8 mouse cellular contexts compared by ENCODE assay signal in genomic region chr1:88757162-88757561, GRCm38 (mm10). TPM values are rescaled to one million over a fixed set of nuclear protein-coding genes. Genes with fewer than 3 reads are reported as not detected.
A peak's percentile ranks its signal among the peaks of the same experiment; 100 is the strongest.
DNase-seq lines count a peak whose midpoint lies in the region.

No protein-coding gene starts in this region.

- H3K36me3 ChIP-seq in heart, embryonic 10.5 days: no peaks in the 10 kb centered on the region

- no peak overlapping the region for H3K4me3 ChIP-seq in heart, embryonic 10.5 days

- no peaks in the 10 kb centered on the region; the same call in 1 of the 2 replicates for H3K9me3 ChIP-seq in heart, embryonic 10.5 days

- 0 out of 2 replicates have a peak overlapping the region, but pooled peaks have one; percentile 44 for H3K27ac ChIP-seq in heart, embryonic 10.5 days

- peaks cover 29% of the 10 kb centered on the region for H3K4me1 ChIP-seq in heart, embryonic 10.5 days

- DNase-seq in right cerebral cortex, adult 18-20 months: peak; percentile 80
- no peak for DNase-seq in right cerebral cortex, postnatal 4 days
- no peak for DNase-seq in heart, embryonic 10.5 days (ENCODE audit: low spot score)
- peak; percentile 22 to 32 for DNase-seq in layer of hippocampus, postnatal 10 days (ENCODE audit: low spot score in 2 of 2)
- DNase-seq in right cerebral cortex, postnatal 10 days (ENCODE audit: low spot score in 2 of 2): peak; percentile 78 to 82
- no peak for DNase-seq in adrenal gland, adult 8-10 months
- no peak for DNase-seq in thymus, postnatal 14 days
- DNase-seq in natural killer cell, adult 2 months (ENCODE audit: low spot score in 2 of 2): no peak

- 74% methylated on average over 7 of the region's 7 CpGs for WGBS in heart, embryonic 10.5 days

- no peaks in the 10 kb centered on the region for H3K27me3 ChIP-seq in heart, embryonic 10.5 days (ENCODE audit: insufficient read depth, poor library complexity, severe bottlenecking)

RNA-seq across cellular contexts. Expression of gene Arl4c, which starts 55.1 kb away (rescaled TPM):
- polyA plus RNA-seq in heart, embryonic 10.5 days (2016; fragmentation: Nextera tagmentation; extraction: Ambion mirVana): 9.2 and 16.0 TPM in 2 replicates
- 10 to 100 TPM; 52.3 to 52.5 TPM for total RNA-seq in layer of hippocampus, postnatal 10 days (2021)
- 10 to 100 TPM; 17.6 to 19.9 (median 18.2) TPM for total RNA-seq in adrenal gland, adult 8-10 months (2022)

Comparison
In these comparisons a context has a peak if more than half of its experiments do, and no peak if none do; other contexts are left out.
1. DNase-seq: peak in right cerebral cortex, adult 18-20 months (single experiment), layer of hippocampus, postnatal 10 days (2 of 2) and right cerebral cortex, postnatal 10 days (2 of 2); none in right cerebral cortex, postnatal 4 days (single experiment), heart, embryonic 10.5 days (single experiment), adrenal gland, adult 8-10 months (single experiment), thymus, postnatal 14 days (single experiment) and natural killer cell, adult 2 months (0 of 2).